10 mouse cellular contexts compared by ENCODE assay signal in genomic region chr7:30089405-30089804, GRCm38 (mm10). TPM values are rescaled to one million over a fixed set of nuclear protein-coding genes. Genes with fewer than 3 reads are reported as not detected.
DNase-seq lines count a peak whose midpoint lies in the region; ATAC-seq and TF ChIP-seq lines count a peak whose summit lies in the region.
"Had no signal": no experiment of that assay in that cellular context is flagged by ENCODE, and none has a peak within 500 bp of the region (broad histone marks: within the 10 kb centered on the region; RNA-seq: fewer than 3 reads in every experiment).

No protein-coding gene starts in this region.

- no peaks in the 10 kb centered on the region for H3K27me3 ChIP-seq in heart, embryonic 10.5 days (ENCODE audit: insufficient read depth, poor library complexity, severe bottlenecking)
- no peaks in the 10 kb centered on the region for H3K27me3 ChIP-seq in MEL (ENCODE audit: control insufficient read depth in 1 of 2, insufficient read depth in 2 of 2, low read length in 2 of 2)
- no peaks in the 10 kb centered on the region for H3K27me3 ChIP-seq in heart, postnatal 0 days (ENCODE audit: control insufficient read depth, insufficient read depth, low read length)
- H3K27me3 ChIP-seq: Patski had no signal

- no peak for ATAC-seq in heart, postnatal 0 days (ENCODE audit: insufficient read depth, low read depth)

- H3K79me2 ChIP-seq in MEL (ENCODE audit: control insufficient read depth, insufficient read depth, low read length, poor library complexity) (peaks cover 7% of the 10 kb centered on the region), macrophage (ENCODE audit: inconsistent target) (no peaks in the 10 kb centered on the region)

- H3K9ac ChIP-seq in MEL (ENCODE audit: control insufficient read depth, low read depth, low read length, poor library complexity, severe bottlenecking): peak overlapping the region; percentile 58
- H3K9ac ChIP-seq in heart, postnatal 0 days (replicated peaks; ENCODE audit: low read depth, low read length): peak overlapping the region; percentile 60

- WGBS in heart, embryonic 10.5 days: 25% methylated on average over 6 of the region's 6 CpGs
- 24% methylated on average over 6 of the region's 6 CpGs for WGBS in heart, postnatal 0 days
- WGBS in macrophage (ENCODE audit: missing documents): 43% methylated on average over 6 of the region's 6 CpGs

- no peak for TF ChIP-seq CTCF in MEL (IDR thresholded peaks at IDR 0.05 in 2 of 3, conservative IDR thresholded peaks at IDR 0.05 in 1 of 3; ENCODE audit: control insufficient read depth in 1 of 3, insufficient read depth in 1 of 3, low read depth in 2 of 3, low read length in 3 of 3, poor library complexity in 1 of 3, severe bottlenecking in 1 of 3)
- no peak for TF ChIP-seq CTCF in heart, postnatal 0 days (IDR thresholded peaks at IDR 0.05; ENCODE audit: low read depth)

- intact Hi-C loops in heart, postnatal 25 days (cut with DNase I): loop anchor here (5.0 kb wide), 1 partner anchor 37 kb away; the partner anchor contains the start of gene Zfp14
- intact Hi-C loops in gastrocnemius, postnatal 36 days (cut with DNase I): loop anchor here (5.0 kb wide), 1 partner anchor 72 kb away; no protein-coding TSS in a partner anchor

- peaks cover 19% of the 10 kb centered on the region for H3K4me1 ChIP-seq in heart, embryonic 10.5 days
- H3K4me1 ChIP-seq in MEL (ENCODE audit: control insufficient read depth in 1 of 2, insufficient read depth in 2 of 2, low read length in 2 of 2): peaks cover 0 to 10% of the 10 kb centered on the region in 2 experiments; a peak in 3 of 4 replicates
- H3K4me1 ChIP-seq in heart, postnatal 0 days (ENCODE audit: control insufficient read depth, insufficient read depth): peaks cover 13% of the 10 kb centered on the region

- H3K4me3 ChIP-seq in heart, embryonic 10.5 days: peak overlapping the region; percentile 82
- H3K4me3 ChIP-seq in MEL (ENCODE audit: control insufficient read depth in 1 of 2, insufficient read depth in 1 of 2, low read depth in 2 of 2, low read length in 2 of 2): peak overlapping the region; percentile 65 to 70
- peak overlapping the region; percentile 53 for H3K4me3 ChIP-seq in heart, postnatal 0 days (ENCODE audit: low read depth, low read length)
- H3K4me3 ChIP-seq in macrophage (ENCODE audit: inconsistent target): peak overlapping the region; percentile 76

- peak overlapping the region; percentile 90 for H3K27ac ChIP-seq in heart, embryonic 10.5 days
- H3K27ac ChIP-seq in MEL (ENCODE audit: control insufficient read depth, low read depth, low read length): no peak overlapping the region
- H3K27ac ChIP-seq in heart, postnatal 0 days (ENCODE audit: low read depth): no peak overlapping the region
- no peak overlapping the region for H3K27ac ChIP-seq in macrophage

- H3K9me3 ChIP-seq in heart, embryonic 10.5 days: peaks cover 3% of the 10 kb centered on the region
- H3K9me3 ChIP-seq in MEL (replicated peaks; ENCODE audit: insufficient read depth, low read length): no peaks in the 10 kb centered on the region
- H3K9me3 ChIP-seq in heart, postnatal 0 days (replicated peaks; ENCODE audit: control insufficient read depth, low read length): no peaks in the 10 kb centered on the region

- no peak for DNase-seq in heart, embryonic 10.5 days (ENCODE audit: low spot score)
- no peak for DNase-seq in heart, postnatal 25 days (ENCODE audit: low spot score)
- peak; percentile 26 for DNase-seq in MEL (ENCODE audit: low read depth, low spot score)
- DNase-seq in heart, postnatal 0 days (ENCODE audit: low spot score): no peak
- DNase-seq in B cell, adult 2 months: no peak
- DNase-seq in gastrocnemius, postnatal 36 days: no peak
- DNase-seq in urinary bladder, postnatal 25 days (ENCODE audit: low spot score): no peak
- DNase-seq: kidney, adult 8-10 months had no signal

- TF ChIP-seq POLR2A in MEL (IDR thresholded peaks at IDR 0.05; ENCODE audit: control insufficient read depth in 1 of 2, insufficient read depth in 1 of 2, low read depth in 1 of 2, low read length in 2 of 2, poor library complexity in 1 of 2): no peak

- no peak for TF ChIP-seq RAD21 in MEL (IDR thresholded peaks at IDR 0.05; ENCODE audit: low read depth, low read length)

- H3K36me3 ChIP-seq in heart, embryonic 10.5 days: peaks cover 28% of the 10 kb centered on the region
- H3K36me3 ChIP-seq in MEL (ENCODE audit: control insufficient read depth in 1 of 2, insufficient read depth in 2 of 2, low read length in 2 of 2) (peaks cover 1 to 8% of the 10 kb centered on the region in 2 experiments; a peak in 2 of 4 replicates), macrophage (ENCODE audit: inconsistent target) (no peaks in the 10 kb centered on the region)
- H3K36me3 ChIP-seq in heart, postnatal 0 days (replicated peaks; ENCODE audit: control insufficient read depth, insufficient read depth, low read length): no peaks in the 10 kb centered on the region; the same call in 1 of the 2 replicates

- H3K4me2 ChIP-seq in heart, postnatal 0 days (ENCODE audit: low read depth, low read length): peak overlapping the region; percentile 81

- TF ChIP-seq EP300 in MEL (IDR thresholded peaks at IDR 0.05; ENCODE audit: low read depth in 1 of 2, low read length in 2 of 2): no peak
- no peak for TF ChIP-seq EP300 in heart, postnatal 0 days (IDR thresholded peaks at IDR 0.05; ENCODE audit: low read depth)

RNA-seq across cellular contexts. Expression of gene Gm26920, which starts 0.8 kb away (rescaled TPM):
- polyA plus RNA-seq in heart, embryonic 10.5 days (2016; fragmentation: Nextera tagmentation; extraction: Ambion mirVana): 0.34 and 1.0 TPM in 2 replicates
- total RNA-seq in heart, postnatal 25 days (2021): not detected
- total RNA-seq in MEL (2012; rRNA removed): 0.62 TPM in 1 of 2 replicates, not detected in the other
- polyA plus RNA-seq in MEL (2012; ENCODE audit: insufficient read depth in 1 of 2, insufficient read length in 2 of 2, low read depth in 1 of 2, low replicate concordance in 2 of 2, missing spikeins in 1 of 2): not detected
- not detected in 2 replicates for total RNA-seq in heart, postnatal 0 days (2014; rRNA removed; ENCODE audit: low replicate concordance)
- 0.18 TPM in 1 of 2 replicates, not detected in the other for polyA plus RNA-seq in heart, postnatal 0 days (2015; fragmentation: Nextera tagmentation; extraction: Ambion mirVana)
- 1 to 10 TPM in 1 of 26 experiments, under 1 TPM in 4, not detected in 21; 0.49 to 2.4 (median 0.57) TPM for total RNA-seq in macrophage (2018; cell fraction: chromatin; rRNA removed)
- under 1 TPM in 7 of 26 experiments, not detected in 19; 0.05 to 0.31 (median 0.10) TPM for total RNA-seq in macrophage (2018; cell fraction: cytosol; rRNA removed)
- total RNA-seq in macrophage (2018; cell fraction: nucleus; rRNA removed): under 1 TPM in 3 of 26 experiments, not detected in 23; 0.28 to 0.76 (median 0.47) TPM
- polyA plus RNA-seq in macrophage (2018): not detected in 3 replicates
- total RNA-seq in gastrocnemius, postnatal 36 days (2021): not detected

RNA-seq across cellular contexts. Expression of gene Zfp566, which starts 0.9 kb away (rescaled TPM):
- 7.0 and 10.7 TPM in 2 replicates for polyA plus RNA-seq in heart, embryonic 10.5 days (2016; fragmentation: Nextera tagmentation; extraction: Ambion mirVana)
- 1 to 10 TPM; 2.2 TPM for total RNA-seq in heart, postnatal 25 days (2021)
- 7.3 and 8.0 TPM in 2 replicates for total RNA-seq in MEL (2012; rRNA removed)
- 1 to 10 TPM in 1 of 2 experiments, not detected in 1; 8.0 TPM for polyA plus RNA-seq in MEL (2012; ENCODE audit: insufficient read depth in 1 of 2, insufficient read length in 2 of 2, low read depth in 1 of 2, low replicate concordance in 2 of 2, missing spikeins in 1 of 2)
- total RNA-seq in heart, postnatal 0 days (2014; rRNA removed; ENCODE audit: low replicate concordance): not detected in 2 replicates
- 4.1 and 4.6 TPM in 2 replicates for polyA plus RNA-seq in heart, postnatal 0 days (2015; fragmentation: Nextera tagmentation; extraction: Ambion mirVana)
- 10 to 100 TPM in 4 of 26 experiments, 1 to 10 TPM in 19, under 1 TPM in 2, not detected in 1; 0.68 to 13.5 (median 3.7) TPM for total RNA-seq in macrophage (2018; cell fraction: chromatin; rRNA removed)
- 1 to 10 TPM in 15 of 26 experiments, under 1 TPM in 11; 0.23 to 2.8 (median 1.3) TPM for total RNA-seq in macrophage (2018; cell fraction: cytosol; rRNA removed)
- total RNA-seq in macrophage (2018; cell fraction: nucleus; rRNA removed): 1 to 10 TPM in 19 of 26 experiments, under 1 TPM in 5, not detected in 2; 0.32 to 7.1 (median 2.9) TPM
- 1.9 to 2.1 TPM (median 2.0 TPM) in 3 replicates for polyA plus RNA-seq in macrophage (2018)
- 1 to 10 TPM; 1.8 to 2.9 TPM for total RNA-seq in gastrocnemius, postnatal 36 days (2021)

RNA-seq across cellular contexts. Expression of gene Zfp260, which starts 5.2 kb away (rescaled TPM):
- 79.8 and 91.7 TPM in 2 replicates for polyA plus RNA-seq in heart, embryonic 10.5 days (2016; fragmentation: Nextera tagmentation; extraction: Ambion mirVana)
- total RNA-seq in heart, postnatal 25 days (2021): 10 to 100 TPM; 30.7 to 37.3 TPM
- 5.5 and 6.2 TPM in 2 replicates for total RNA-seq in MEL (2012; rRNA removed)
- 1 to 10 TPM in 1 of 2 experiments, not detected in 1; 4.8 TPM for polyA plus RNA-seq in MEL (2012; ENCODE audit: insufficient read depth in 1 of 2, insufficient read length in 2 of 2, low read depth in 1 of 2, low replicate concordance in 2 of 2, missing spikeins in 1 of 2)
- 33.1 and 54.8 TPM in 2 replicates for total RNA-seq in heart, postnatal 0 days (2014; rRNA removed; ENCODE audit: low replicate concordance)
- 54.6 and 57.9 TPM in 2 replicates for polyA plus RNA-seq in heart, postnatal 0 days (2015; fragmentation: Nextera tagmentation; extraction: Ambion mirVana)
- total RNA-seq in macrophage (2018; cell fraction: chromatin; rRNA removed): 10 to 100 TPM; 10.2 to 58.8 (median 24.9) TPM
- 10 to 100 TPM; 10.6 to 27.9 (median 18.3) TPM for total RNA-seq in macrophage (2018; cell fraction: cytosol; rRNA removed)
- 10 to 100 TPM in 25 of 26 experiments, 1 to 10 TPM in 1; 9.2 to 67.2 (median 28.1) TPM for total RNA-seq in macrophage (2018; cell fraction: nucleus; rRNA removed)
- 12.5 to 26.3 TPM (median 21.7 TPM) in 3 replicates for polyA plus RNA-seq in macrophage (2018)
- 10 to 100 TPM; 25.9 to 28.9 TPM for total RNA-seq in gastrocnemius, postnatal 36 days (2021)

RNA-seq across cellular contexts. Expression of gene Zfp82, which starts 16.7 kb away (rescaled TPM):
- 4.5 and 5.2 TPM in 2 replicates for polyA plus RNA-seq in heart, embryonic 10.5 days (2016; fragmentation: Nextera tagmentation; extraction: Ambion mirVana)
- total RNA-seq in heart, postnatal 25 days (2021): 1 to 10 TPM; 1.9 to 2.0 TPM
- 2.2 and 2.4 TPM in 2 replicates for total RNA-seq in MEL (2012; rRNA removed)
- polyA plus RNA-seq in MEL (2012; ENCODE audit: insufficient read depth in 1 of 2, insufficient read length in 2 of 2, low read depth in 1 of 2, low replicate concordance in 2 of 2, missing spikeins in 1 of 2): 1 to 10 TPM in 1 of 2 experiments, not detected in 1; 2.0 TPM
- total RNA-seq in heart, postnatal 0 days (2014; rRNA removed; ENCODE audit: low replicate concordance): 0.08 and 0.54 TPM in 2 replicates
- 1.9 and 2.4 TPM in 2 replicates for polyA plus RNA-seq in heart, postnatal 0 days (2015; fragmentation: Nextera tagmentation; extraction: Ambion mirVana)
- total RNA-seq in macrophage (2018; cell fraction: chromatin; rRNA removed): 1 to 10 TPM in 18 of 26 experiments, under 1 TPM in 8; 0.30 to 9.9 (median 2.6) TPM
- total RNA-seq in macrophage (2018; cell fraction: cytosol; rRNA removed): 1 to 10 TPM in 17 of 26 experiments, under 1 TPM in 8, not detected in 1; 0.06 to 2.7 (median 1.4) TPM
- 1 to 10 TPM in 19 of 26 experiments, under 1 TPM in 6, not detected in 1; 0.36 to 8.6 (median 2.0) TPM for total RNA-seq in macrophage (2018; cell fraction: nucleus; rRNA removed)
- polyA plus RNA-seq in macrophage (2018): 2.3 to 2.6 TPM (median 2.5 TPM) in 3 replicates
- total RNA-seq in gastrocnemius, postnatal 36 days (2021): 1 to 10 TPM; 1.4 to 1.7 TPM

RNA-seq across cellular contexts. Expression of gene Zfp382, which starts 32.3 kb away (rescaled TPM):
- 9.5 and 10.8 TPM in 2 replicates for polyA plus RNA-seq in heart, embryonic 10.5 days (2016; fragmentation: Nextera tagmentation; extraction: Ambion mirVana)
- 1 to 10 TPM; 2.7 to 2.9 TPM for total RNA-seq in heart, postnatal 25 days (2021)
- 3.9 and 8.2 TPM in 2 replicates for total RNA-seq in MEL (2012; rRNA removed)
- polyA plus RNA-seq in MEL (2012; ENCODE audit: insufficient read depth in 1 of 2, insufficient read length in 2 of 2, low read depth in 1 of 2, low replicate concordance in 2 of 2, missing spikeins in 1 of 2): 1 to 10 TPM in 1 of 2 experiments, not detected in 1; 7.1 TPM
- total RNA-seq in heart, postnatal 0 days (2014; rRNA removed; ENCODE audit: low replicate concordance): 2.6 and 4.5 TPM in 2 replicates
- polyA plus RNA-seq in heart, postnatal 0 days (2015; fragmentation: Nextera tagmentation; extraction: Ambion mirVana): 3.8 and 4.6 TPM in 2 replicates
- total RNA-seq in macrophage (2018; cell fraction: chromatin; rRNA removed): 10 to 100 TPM in 25 of 26 experiments, 1 to 10 TPM in 1; 9.2 to 73.6 (median 23.7) TPM
- 10 to 100 TPM in 3 of 26 experiments, 1 to 10 TPM in 23; 1.9 to 21.1 (median 5.3) TPM for total RNA-seq in macrophage (2018; cell fraction: cytosol; rRNA removed)
- 10 to 100 TPM in 24 of 26 experiments, 1 to 10 TPM in 2; 7.4 to 76.0 (median 16.5) TPM for total RNA-seq in macrophage (2018; cell fraction: nucleus; rRNA removed)
- polyA plus RNA-seq in macrophage (2018): 4.3 to 6.3 TPM (median 4.8 TPM) in 3 replicates
- under 1 TPM; 0.59 to 0.99 TPM for total RNA-seq in gastrocnemius, postnatal 36 days (2021)
